Mouse (Mus musculus) megakaryocyte, embryonic 14.5 days (primary cell): ENCODE measurements around the gene Camkk2.

Experiments
- FLI1 ChIP-seq: IDR thresholded peaks from 2 replicates; pipeline ENCODE4 v1.6.1; 2012; ENCODE audit warnings: low read length, inconsistent platforms, mixed read lengths
- GATA1 ChIP-seq: IDR thresholded peaks from 3 replicates; pipeline ENCODE4 v1.6.1; 2012; ENCODE audit warnings: mixed read lengths, low read length, inconsistent platforms, borderline replicate concordance

GRCm38 (mm10) chr5:122687391-122687790 lies 91.8 kb downstream of the Camkk2 start:
- TF ChIP-seq GATA1, result no peak
- no peak for TF ChIP-seq FLI1
